Mouse (Mus musculus): ENCODE results near the gene Fxyd1. TPM values are rescaled to one million over a fixed set of nuclear protein-coding genes. Genes with fewer than 3 reads are reported as not detected.

Fxyd1 gene
- polyA plus RNA-seq, 1 experiment from 2014 or later: 86.7 TPM

- H3K27ac ChIP-seq (ENCODE audit: low read length): 0 out of 2 replicates have a peak overlapping the region, but pooled peaks have one; percentile 27
- H3K9ac ChIP-seq (replicated peaks; ENCODE audit: low read depth, low read length): no peak overlapping the region
- H3K4me3 ChIP-seq (ENCODE audit: low read depth, low read length): no peak overlapping the region
- no peak for ATAC-seq (ENCODE audit: insufficient number of reproducible peaks, insufficient read depth, low FRiP score, low read depth)
- H3K9me3 ChIP-seq (ENCODE audit: control insufficient read depth, low read depth, low read length): no peaks in the 10 kb centered on the region
- peaks cover 5% of the 10 kb centered on the region; the same call in 1 of the 2 replicates for H3K4me1 ChIP-seq (ENCODE audit: control insufficient read depth, insufficient read depth, low read length)
- H3K4me2 ChIP-seq (replicated peaks; ENCODE audit: low read depth, low read length): 0 out of 2 replicates have a peak overlapping the region, but pooled peaks have one; percentile 5
- WGBS: 66% methylated on average over 11 of the region's 11 CpGs
- no peaks in the 10 kb centered on the region for H3K36me3 ChIP-seq (ENCODE audit: control insufficient read depth, insufficient read depth, low read length)
- H3K27me3 ChIP-seq (ENCODE audit: control insufficient read depth, insufficient read depth, low read length): no peaks in the 10 kb centered on the region
These were observed 3.1 kb upstream of the Fxyd1 start for GRCm38 (mm10) chr7:31059919-31060620.

- Histone ChIP-seq H3K9ac (replicated peaks; ENCODE audit: low read depth, low read length) (no peak within 1 kb of the TSS), H3K9me3 (ENCODE audit: control insufficient read depth, low read depth, low read length) (no peaks in the 10 kb centered on the region), H3K27me3 (ENCODE audit: control insufficient read depth, insufficient read depth, low read length) (no peaks in the 10 kb centered on the region), H3K4me1 (ENCODE audit: control insufficient read depth, insufficient read depth, low read length) (peaks cover 15% of the 10 kb centered on the region; the same call in 1 of the 2 replicates), H3K36me3 (ENCODE audit: control insufficient read depth, insufficient read depth, low read length) (no peaks in the 10 kb centered on the region), H3K4me2 (replicated peaks; ENCODE audit: low read depth, low read length) (0 out of 2 replicates have a peak within 1 kb of the TSS, but pooled peaks have one; percentile 5), H3K27ac (ENCODE audit: low read length) (0 out of 2 replicates have a peak within 1 kb of the TSS, but pooled peaks have one; percentile 27), H3K4me3 (ENCODE audit: low read depth, low read length) (no peak within 1 kb of the TSS)
- WGBS: 5% methylated on average over 2 of the region's 2 CpGs
- ATAC-seq (ENCODE audit: insufficient number of reproducible peaks, insufficient read depth, low FRiP score, low read depth): peak; percentile 43
These were observed 2.1 kb upstream of the Fxyd1 start, which contains the start of gene Lgi4 for GRCm38 (mm10) chr7:31059108-31059507. TSS of gene Lgi4 (plus strand) at chr7:31059342.

- H3K4me3 ChIP-seq (ENCODE audit: low read depth, low read length): no peak overlapping the region
- no peak overlapping the region for H3K4me2 ChIP-seq (replicated peaks; ENCODE audit: low read depth, low read length)
- H3K4me1 ChIP-seq (ENCODE audit: control insufficient read depth, insufficient read depth, low read length): peaks cover 24% of the 10 kb centered on the region
- H3K27me3 ChIP-seq (ENCODE audit: control insufficient read depth, insufficient read depth, low read length): 0 out of 2 replicates have a peak, but pooled peaks cover 2% of the 10 kb centered on the region
- ATAC-seq (ENCODE audit: insufficient number of reproducible peaks, insufficient read depth, low FRiP score, low read depth): no peak
- WGBS: 87% methylated on average over 6 of the region's 6 CpGs
- no peak overlapping the region for H3K9ac ChIP-seq (replicated peaks; ENCODE audit: low read depth, low read length)
- H3K9me3 ChIP-seq (ENCODE audit: control insufficient read depth, low read depth, low read length): no peaks in the 10 kb centered on the region
- no peaks in the 10 kb centered on the region for H3K36me3 ChIP-seq (ENCODE audit: control insufficient read depth, insufficient read depth, low read length)
- no peak overlapping the region for H3K27ac ChIP-seq (ENCODE audit: low read length)
These were observed 1.2 kb upstream of the Fxyd1 start for GRCm38 (mm10) chr7:31058211-31058610.

GRCm38 (mm10) chr7:31057730-31058129 is 731 bp upstream of the Fxyd1 start:
- 0 out of 2 replicates have a peak, but pooled peaks cover 5% of the 10 kb centered on the region for H3K27me3 ChIP-seq (ENCODE audit: control insufficient read depth, insufficient read depth, low read length)
- no peak for ATAC-seq (ENCODE audit: insufficient number of reproducible peaks, insufficient read depth, low FRiP score, low read depth)
- H3K9me3 ChIP-seq (ENCODE audit: control insufficient read depth, low read depth, low read length): no peaks in the 10 kb centered on the region
- H3K4me2 ChIP-seq (replicated peaks; ENCODE audit: low read depth, low read length): no peak overlapping the region
- 71% methylated on average over 5 of the region's 5 CpGs for WGBS
- H3K36me3 ChIP-seq (ENCODE audit: control insufficient read depth, insufficient read depth, low read length): no peaks in the 10 kb centered on the region
- peaks cover 28% of the 10 kb centered on the region for H3K4me1 ChIP-seq (ENCODE audit: control insufficient read depth, insufficient read depth, low read length)
- H3K9ac ChIP-seq (replicated peaks; ENCODE audit: low read depth, low read length): no peak overlapping the region
- H3K27ac ChIP-seq (ENCODE audit: low read length): no peak overlapping the region
- no peak overlapping the region for H3K4me3 ChIP-seq (ENCODE audit: low read depth, low read length)

GRCm38 (mm10) chr7:31056448-31056847 is 551 bp downstream of the Fxyd1 start:
- no peak overlapping the region for H3K9ac ChIP-seq (replicated peaks; ENCODE audit: low read depth, low read length)
- H3K27me3 ChIP-seq (ENCODE audit: control insufficient read depth, insufficient read depth, low read length): peaks cover 11% of the 10 kb centered on the region
- H3K4me3 ChIP-seq (ENCODE audit: low read depth, low read length): no peak overlapping the region
- no peak overlapping the region for H3K4me2 ChIP-seq (replicated peaks; ENCODE audit: low read depth, low read length)
- H3K4me1 ChIP-seq (ENCODE audit: control insufficient read depth, insufficient read depth, low read length): peaks cover 39% of the 10 kb centered on the region
- peak overlapping the region; percentile 27; the same call in 1 of the 2 replicates for H3K27ac ChIP-seq (ENCODE audit: low read length)
- no peaks in the 10 kb centered on the region for H3K36me3 ChIP-seq (ENCODE audit: control insufficient read depth, insufficient read depth, low read length)
- H3K9me3 ChIP-seq (ENCODE audit: control insufficient read depth, low read depth, low read length): no peaks in the 10 kb centered on the region
- 74% methylated on average over 7 of the region's 7 CpGs for WGBS
- no peak for ATAC-seq (ENCODE audit: insufficient number of reproducible peaks, insufficient read depth, low FRiP score, low read depth)

GRCm38 (mm10) chr7:31055883-31056282 is 1.1 kb downstream of the Fxyd1 start:
- ATAC-seq (ENCODE audit: insufficient number of reproducible peaks, insufficient read depth, low FRiP score, low read depth): no peak
- Histone ChIP-seq H3K4me2 (replicated peaks; ENCODE audit: low read depth, low read length) (peak overlapping the region; percentile 35; the same call in 1 of the 2 replicates), H3K36me3 (ENCODE audit: control insufficient read depth, insufficient read depth, low read length) (no peaks in the 10 kb centered on the region), H3K27ac (ENCODE audit: low read length) (no peak overlapping the region; the same call in 1 of the 2 replicates), H3K4me3 (ENCODE audit: low read depth, low read length) (no peak overlapping the region), H3K27me3 (ENCODE audit: control insufficient read depth, insufficient read depth, low read length) (peaks cover 17% of the 10 kb centered on the region), H3K9ac (replicated peaks; ENCODE audit: low read depth, low read length) (no peak overlapping the region), H3K9me3 (ENCODE audit: control insufficient read depth, low read depth, low read length) (no peaks in the 10 kb centered on the region), H3K4me1 (ENCODE audit: control insufficient read depth, insufficient read depth, low read length) (peaks cover 44% of the 10 kb centered on the region)
- WGBS: 15% methylated on average over 3 of the region's 4 CpGs

GRCm38 (mm10) chr7:31055354-31055824 is 1.6 kb downstream of the Fxyd1 start:
- ATAC-seq (ENCODE audit: insufficient number of reproducible peaks, insufficient read depth, low FRiP score, low read depth): peak; percentile 86
- Histone ChIP-seq H3K36me3 (ENCODE audit: control insufficient read depth, insufficient read depth, low read length) (no peaks in the 10 kb centered on the region), H3K9ac (replicated peaks; ENCODE audit: low read depth, low read length) (peak overlapping the region; percentile 25; the same call in 1 of the 2 replicates), H3K4me2 (replicated peaks; ENCODE audit: low read depth, low read length) (peak overlapping the region; percentile 35), H3K27ac (ENCODE audit: low read length) (peak overlapping the region; percentile 72; the same call in 1 of the 2 replicates), H3K27me3 (ENCODE audit: control insufficient read depth, insufficient read depth, low read length) (peaks cover 22% of the 10 kb centered on the region), H3K4me3 (ENCODE audit: low read depth, low read length) (peak overlapping the region; percentile 19), H3K9me3 (ENCODE audit: control insufficient read depth, low read depth, low read length) (no peaks in the 10 kb centered on the region), H3K4me1 (ENCODE audit: control insufficient read depth, insufficient read depth, low read length) (peaks cover 48% of the 10 kb centered on the region)
- WGBS: 1% methylated on average over 10 of the region's 10 CpGs

GRCm38 (mm10) chr7:31054661-31055320 is 2.2 kb downstream of the Fxyd1 start:
- no peaks in the 10 kb centered on the region for H3K36me3 ChIP-seq (ENCODE audit: control insufficient read depth, insufficient read depth, low read length)
- no peaks in the 10 kb centered on the region for H3K9me3 ChIP-seq (ENCODE audit: control insufficient read depth, low read depth, low read length)
- peak overlapping the region; percentile 19 for H3K4me3 ChIP-seq (ENCODE audit: low read depth, low read length)
- H3K27ac ChIP-seq (ENCODE audit: low read length): peak overlapping the region; percentile 72
- H3K4me2 ChIP-seq (replicated peaks; ENCODE audit: low read depth, low read length): peak overlapping the region; percentile 35
- H3K27me3 ChIP-seq (ENCODE audit: control insufficient read depth, insufficient read depth, low read length): peaks cover 24% of the 10 kb centered on the region
- no peak for ATAC-seq (ENCODE audit: insufficient number of reproducible peaks, insufficient read depth, low FRiP score, low read depth)
- peak overlapping the region; percentile 25; the same call in 1 of the 2 replicates for H3K9ac ChIP-seq (replicated peaks; ENCODE audit: low read depth, low read length)
- H3K4me1 ChIP-seq (ENCODE audit: control insufficient read depth, insufficient read depth, low read length): peaks cover 54% of the 10 kb centered on the region
- WGBS: 36% methylated on average over 11 of the region's 11 CpGs
